Mouse (Mus musculus): ENCODE measurements around the gene Gm20716. TPM values are rescaled to one million over a fixed set of nuclear protein-coding genes. Genes with fewer than 3 reads are reported as not detected.

Gene Gm20716
- total RNA-seq (2021) = 10 to 100 TPM; 10.2 to 13.0 TPM
- long read RNA-seq, experiment 1, partial matches to known transcripts = 0 of 3 reads
- long read RNA-seq, experiment 1, other reads (novel, unspliced or antisense) = 3 of 3 reads
- long read RNA-seq, experiment 2, partial matches to known transcripts = 0 of 2 reads
- long read RNA-seq, experiment 2, other reads (novel, unspliced or antisense) = 2 of 2 reads

DNA sequence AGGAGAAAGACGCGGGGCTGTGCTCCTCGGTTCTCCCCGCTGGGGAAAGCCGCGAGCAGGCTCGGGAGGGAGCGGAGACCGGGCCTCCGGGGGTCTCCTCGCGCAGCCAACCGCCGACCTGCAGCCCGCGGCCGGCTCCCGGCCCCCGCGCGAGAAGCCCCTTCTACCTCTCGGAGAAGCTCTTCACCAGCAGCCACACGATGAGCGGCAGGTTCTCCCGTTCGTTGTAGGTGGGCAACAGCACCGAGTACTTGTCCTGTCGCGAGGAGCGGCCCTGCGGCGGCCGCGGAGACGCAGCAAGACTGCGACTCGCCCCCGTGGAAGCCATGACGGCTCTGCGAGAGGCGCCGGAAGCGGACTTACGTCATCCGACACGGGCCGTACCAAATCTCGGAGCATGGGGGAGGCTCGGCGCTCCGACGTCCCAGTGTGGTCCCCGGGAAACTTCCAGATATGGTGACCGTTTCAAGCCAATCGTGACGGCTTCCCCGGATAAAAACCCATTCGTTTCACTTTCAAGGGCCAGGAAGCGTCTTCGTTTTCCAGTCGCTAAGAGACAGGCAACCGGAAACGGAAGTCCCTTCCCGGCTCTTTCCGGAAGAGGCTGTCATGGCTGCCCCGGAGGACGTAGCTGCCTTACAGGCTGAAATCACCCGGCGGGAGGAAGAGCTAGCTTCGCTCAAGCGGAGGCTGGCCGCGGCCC is at the start of gene Gm20716, which contains the start of the genes Dpm1 and Mocs3:
TSS of gene Gm20716 (minus strand) at position 339 of the 703 bp plus-strand sequence.
TSS of gene Dpm1 (minus strand) at position 566 of the 703 bp plus-strand sequence.
TSS of gene Mocs3 (plus strand) at position 597 of the 703 bp plus-strand sequence.
- DNase-seq = peak; percentile 84
- intact Hi-C loops (cut with DNase I; ENCODE audit: low total_unique reads) = no loop called here

DNA sequence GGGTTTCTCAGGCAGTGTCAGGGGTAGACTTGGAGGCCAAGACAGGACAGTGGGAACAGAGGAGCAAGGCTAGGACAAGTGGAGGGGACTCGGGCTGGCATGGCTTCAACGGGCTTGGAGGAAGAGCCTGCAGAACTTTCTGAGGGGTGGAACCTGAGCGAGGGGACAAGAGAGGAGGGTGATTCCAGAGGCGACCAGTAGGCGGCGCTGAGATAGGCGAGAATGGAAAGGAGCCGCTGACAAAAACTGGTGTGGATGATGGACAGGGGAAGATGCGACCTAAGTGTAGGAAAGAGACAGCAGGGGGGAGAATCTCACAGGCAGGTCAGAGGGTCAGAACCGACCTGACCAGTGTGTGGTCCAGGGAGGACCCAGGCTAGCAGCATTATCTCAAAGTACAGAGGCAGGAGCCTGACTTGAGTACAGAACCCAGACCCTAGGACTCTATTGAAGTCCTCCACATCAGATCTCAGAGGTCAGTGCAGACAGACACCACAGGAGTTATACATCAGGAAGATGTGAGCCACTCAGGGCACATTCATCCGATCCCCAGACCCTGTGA is 44.3 kb upstream of the Gm20716 start:
- peak; percentile 67 for DNase-seq
- intact Hi-C loops (cut with DNase I; ENCODE audit: low total_unique reads) = loop anchor here (2.0 to 10.0 kb wide), 3 partner anchors 153 to 370 kb away; no protein-coding TSS in a partner anchor

DNA sequence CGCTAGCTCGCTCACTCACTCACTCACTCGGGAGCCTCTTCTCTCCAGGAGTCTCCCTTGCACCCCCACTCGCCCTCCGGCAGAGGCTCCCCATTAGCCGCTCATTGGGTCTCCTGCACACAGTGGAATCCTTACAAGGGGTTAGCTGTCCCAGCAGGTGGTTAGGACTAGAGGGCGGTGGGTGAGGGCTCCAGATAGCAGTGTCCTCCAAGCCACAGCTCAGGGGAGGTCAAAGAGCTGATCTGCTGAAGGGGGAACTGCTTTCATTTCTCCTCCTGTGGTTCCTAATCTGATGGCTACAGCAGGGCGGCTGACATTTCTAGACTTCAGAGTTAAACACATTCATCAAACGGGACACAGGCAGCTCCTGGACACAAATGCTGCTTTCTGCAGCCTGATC is 43.2 kb upstream of the Gm20716 start:
- DNase-seq = no peak
- intact Hi-C loops (cut with DNase I; ENCODE audit: low total_unique reads) = loop anchor here (5.0 to 10.0 kb wide), 2 partner anchors 154 to 371 kb away; no protein-coding TSS in a partner anchor

DNA sequence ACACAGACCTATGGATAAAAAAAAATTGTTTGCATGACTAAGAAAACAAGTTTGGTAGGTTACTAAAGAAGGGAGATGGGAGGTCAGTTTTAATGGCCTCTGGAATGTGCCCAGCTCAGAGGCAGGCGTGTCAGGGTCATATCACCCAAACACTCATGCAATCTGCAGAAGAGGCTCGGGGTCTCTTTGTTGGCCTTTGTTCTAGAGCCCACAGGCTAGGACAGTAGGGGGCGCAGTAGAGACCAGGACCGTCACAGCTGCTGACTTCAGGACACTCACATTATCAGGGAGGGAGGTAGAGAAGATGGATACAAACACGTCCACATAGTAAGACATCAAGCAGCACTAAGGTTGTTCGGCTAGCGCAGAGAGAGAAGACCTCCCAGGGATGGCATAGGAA is 37.9 kb upstream of the Gm20716 start:
- DNase-seq = no peak
- intact Hi-C loops (cut with DNase I; ENCODE audit: low total_unique reads) = no loop called here

DNA sequence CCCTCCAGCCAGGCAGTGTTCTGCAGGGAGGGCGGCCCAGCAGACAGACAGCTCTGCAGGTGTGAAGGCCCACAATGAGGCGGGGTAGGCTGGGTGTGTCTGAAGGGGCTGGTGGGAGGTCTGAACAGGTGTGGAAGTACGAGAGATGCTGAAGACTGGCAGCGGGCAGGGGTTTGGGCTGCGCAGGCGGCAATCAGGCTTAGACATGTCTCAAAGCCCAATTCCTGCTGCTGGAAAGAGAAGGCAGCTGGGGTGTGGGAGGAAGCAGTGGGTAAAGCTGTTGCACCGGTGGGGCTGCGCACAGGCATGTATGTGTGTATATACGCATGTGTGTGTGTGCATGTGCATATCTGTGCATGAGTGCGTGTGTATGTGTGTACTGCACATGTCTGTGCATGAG is 30.7 kb upstream of the Gm20716 start:
- DNase-seq = no peak
- intact Hi-C loops (cut with DNase I; ENCODE audit: low total_unique reads) = no loop called here

DNA sequence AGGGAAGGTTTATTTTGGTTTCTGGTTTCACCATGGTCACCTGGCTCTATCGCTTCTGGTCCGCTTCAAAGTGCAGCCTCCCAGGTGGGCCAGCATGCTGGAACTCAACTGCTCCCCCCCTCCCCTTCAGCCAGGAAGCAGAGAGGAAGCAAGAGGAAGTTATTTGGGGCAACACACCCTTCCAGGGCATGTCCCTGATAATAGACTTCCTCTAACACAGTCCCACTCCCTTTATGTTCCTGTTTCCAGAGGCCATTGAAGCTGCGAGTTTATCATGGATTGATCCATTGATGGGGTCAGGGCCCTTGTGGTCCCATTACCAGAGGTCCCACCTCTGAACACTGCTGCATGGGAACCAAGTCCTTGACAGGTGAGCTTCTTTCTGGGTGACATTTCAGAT is 30.0 kb upstream of the Gm20716 start:
- intact Hi-C loops (cut with DNase I; ENCODE audit: low total_unique reads) = no loop called here
- no peak for DNase-seq

DNA sequence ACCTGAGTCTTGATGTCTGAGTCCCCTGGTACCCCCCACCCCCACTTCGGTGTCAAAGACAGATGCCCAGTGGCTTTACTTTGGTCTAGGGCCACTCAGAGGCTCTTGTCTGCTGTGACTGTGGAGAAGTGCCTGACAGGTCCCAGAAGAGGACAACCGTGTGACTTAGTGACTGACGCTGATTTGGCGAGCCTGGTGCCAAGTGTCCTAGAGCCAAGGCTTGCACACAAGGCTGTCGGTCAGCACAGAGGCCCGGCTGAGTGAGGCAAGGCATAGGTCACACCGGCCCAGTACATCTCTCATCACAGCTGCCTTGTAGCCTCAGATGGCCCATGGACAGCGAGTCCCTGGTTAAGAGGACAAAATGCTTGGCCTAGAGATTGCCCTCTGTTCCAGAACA is 28.9 kb upstream of the Gm20716 start:
- intact Hi-C loops (cut with DNase I; ENCODE audit: low total_unique reads) = loop anchor here (10.0 kb wide), 1 partner anchor 376 kb away; no protein-coding TSS in a partner anchor
- DNase-seq = no peak

DNA sequence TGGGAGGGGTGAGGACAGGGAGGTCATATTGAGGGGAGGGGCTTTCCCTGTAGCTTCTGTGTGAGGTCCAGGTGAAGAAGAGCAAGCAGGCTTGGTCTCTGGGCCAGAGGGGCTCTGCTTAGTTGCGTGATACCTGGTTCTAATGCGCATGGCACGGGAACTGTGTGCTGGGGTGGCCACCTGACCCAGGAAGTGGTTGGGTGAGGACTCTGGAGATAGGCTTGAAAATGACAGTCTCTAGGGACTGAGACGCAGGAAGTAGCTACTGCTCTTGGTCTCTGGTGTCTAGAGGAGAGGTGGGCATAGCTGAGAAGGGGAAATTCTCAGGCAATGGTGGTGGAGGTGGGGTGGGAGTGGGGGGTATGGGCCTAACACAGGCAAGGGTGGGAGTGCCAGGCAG is 27.0 kb upstream of the Gm20716 start:
- DNase-seq = no peak
- intact Hi-C loops (cut with DNase I; ENCODE audit: low total_unique reads) = loop anchor here (10.0 kb wide), 1 partner anchor 378 kb away; no protein-coding TSS in a partner anchor

DNA sequence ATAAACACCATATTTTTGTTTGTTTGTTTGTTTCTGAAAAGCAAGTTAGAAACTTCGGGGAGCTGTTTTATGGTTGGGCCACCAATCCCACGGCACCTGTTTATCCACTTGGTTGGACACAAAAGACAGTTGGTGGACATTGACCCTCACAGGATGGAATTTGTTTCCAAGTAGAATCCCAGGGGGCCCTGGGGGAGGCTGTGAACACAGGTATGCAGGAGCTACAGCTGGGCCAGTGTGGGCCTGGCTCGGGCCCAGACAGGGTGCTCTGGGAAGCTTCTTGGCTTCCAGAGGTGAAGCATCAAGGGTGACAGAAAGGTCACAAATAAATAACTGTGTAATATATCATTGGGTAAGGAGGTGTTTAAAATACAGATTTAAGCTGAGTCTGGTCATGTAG is 26.3 kb upstream of the Gm20716 start:
- intact Hi-C loops (cut with DNase I; ENCODE audit: low total_unique reads) = loop anchor here (10.0 kb wide), 1 partner anchor 378 kb away; no protein-coding TSS in a partner anchor
- DNase-seq = no peak

DNA sequence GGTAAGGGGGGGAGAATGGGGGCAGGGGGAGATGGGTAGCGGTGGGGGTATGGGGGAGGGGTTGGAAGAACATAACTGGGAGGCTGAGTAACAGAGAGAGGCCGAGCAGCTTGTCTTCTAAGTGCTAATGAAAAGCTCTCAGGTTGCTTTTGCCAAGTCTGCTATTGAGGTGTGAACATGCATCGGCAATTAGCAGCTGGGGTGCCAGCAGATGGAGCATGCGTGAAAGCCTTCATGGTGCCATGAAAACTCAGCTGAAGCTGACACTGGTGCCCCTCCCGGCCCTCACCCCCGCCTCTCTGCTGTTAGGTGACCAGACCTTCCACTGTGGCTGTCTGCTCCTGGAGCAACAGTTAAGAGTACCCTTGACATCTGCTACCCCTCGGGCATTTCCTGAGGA is 23.7 kb upstream of the Gm20716 start:
- intact Hi-C loops (cut with DNase I; ENCODE audit: low total_unique reads) = loop anchor here (10.0 kb wide), 1 partner anchor 381 kb away; no protein-coding TSS in a partner anchor
- no peak for DNase-seq

DNA sequence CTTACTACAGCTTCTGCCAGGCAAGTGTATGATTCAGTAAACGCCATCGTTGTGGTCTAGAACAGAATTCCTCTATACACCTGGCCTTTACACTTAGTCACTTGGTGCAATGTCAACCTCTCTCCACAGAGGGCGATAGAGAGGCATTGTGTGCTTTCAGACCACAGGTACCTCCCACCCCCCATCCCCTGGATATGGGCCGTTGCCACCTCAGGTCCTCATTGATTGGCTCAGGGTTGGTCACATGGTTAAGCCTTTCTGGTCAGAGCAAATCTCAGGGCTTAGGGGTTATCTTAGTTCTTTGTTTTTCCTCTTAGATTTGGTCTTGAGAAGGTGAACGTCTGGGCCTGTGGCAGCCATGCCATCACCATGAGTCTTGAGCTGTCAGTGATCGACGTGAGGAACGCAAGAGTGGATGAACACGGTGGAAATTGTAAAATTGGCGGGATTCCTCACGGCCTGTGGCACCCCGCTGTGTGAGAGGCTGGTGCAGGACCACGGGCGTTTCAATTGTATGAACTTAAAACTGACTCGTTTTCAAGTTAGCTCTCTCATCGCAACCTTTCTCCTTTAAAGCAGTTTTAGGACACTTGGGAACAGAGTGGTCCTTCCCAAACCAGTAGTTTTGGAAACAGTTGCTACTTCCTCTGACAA is 22.6 kb upstream of the Gm20716 start:
- DNase-seq = no peak

DNA sequence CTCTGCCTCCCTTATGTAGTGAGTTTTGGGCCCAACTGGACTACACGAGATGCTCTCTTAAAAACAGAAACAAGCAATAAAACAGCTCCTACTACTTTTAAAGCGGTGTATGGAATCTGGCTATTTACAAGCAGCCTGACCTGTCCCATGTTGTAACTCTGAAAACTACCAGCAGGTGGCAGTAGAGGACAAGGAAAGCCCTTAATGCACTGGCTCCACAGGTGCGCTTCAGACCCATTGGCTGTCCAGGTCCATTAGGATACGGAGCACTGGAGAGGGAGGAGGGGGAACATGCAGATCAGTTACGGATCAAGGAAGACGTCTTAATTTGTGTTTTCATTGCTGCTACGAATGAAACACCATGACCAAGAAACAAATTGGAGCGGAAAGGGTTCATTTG is 20.1 kb upstream of the Gm20716 start:
- DNase-seq = peak; percentile 68
- intact Hi-C loops (cut with DNase I; ENCODE audit: low total_unique reads) = loop anchor here (10.0 kb wide), 1 partner anchor 385 kb away; no protein-coding TSS in a partner anchor

More for the DNA sequence above, 22.6 kb upstream of the Gm20716 start:
- intact Hi-C loops (cut with DNase I; ENCODE audit: low total_unique reads) = loop anchor here (10.0 kb wide), 1 partner anchor 382 kb away; no protein-coding TSS in a partner anchor

DNA sequence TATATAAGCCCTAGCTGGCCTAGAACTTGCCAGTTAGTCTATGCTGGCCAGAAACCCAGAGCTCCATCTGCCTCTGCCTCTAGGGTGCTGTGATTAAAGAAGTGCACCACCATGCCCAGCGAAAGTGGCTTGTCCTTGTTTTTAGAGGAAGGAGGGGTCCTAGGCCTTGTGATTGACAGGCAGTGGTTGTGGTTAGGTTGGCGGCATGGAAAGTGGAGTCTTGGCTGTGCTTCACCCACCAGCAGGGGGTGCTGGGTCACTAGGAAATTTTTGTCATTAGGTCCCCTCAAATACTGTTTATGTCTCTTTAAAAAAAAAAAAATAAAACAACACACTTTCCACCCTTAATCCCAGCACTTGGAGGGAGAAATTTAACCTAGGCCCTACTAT is 18.7 kb upstream of the Gm20716 start:
- intact Hi-C loops (cut with DNase I; ENCODE audit: low total_unique reads) = no loop called here

DNA sequence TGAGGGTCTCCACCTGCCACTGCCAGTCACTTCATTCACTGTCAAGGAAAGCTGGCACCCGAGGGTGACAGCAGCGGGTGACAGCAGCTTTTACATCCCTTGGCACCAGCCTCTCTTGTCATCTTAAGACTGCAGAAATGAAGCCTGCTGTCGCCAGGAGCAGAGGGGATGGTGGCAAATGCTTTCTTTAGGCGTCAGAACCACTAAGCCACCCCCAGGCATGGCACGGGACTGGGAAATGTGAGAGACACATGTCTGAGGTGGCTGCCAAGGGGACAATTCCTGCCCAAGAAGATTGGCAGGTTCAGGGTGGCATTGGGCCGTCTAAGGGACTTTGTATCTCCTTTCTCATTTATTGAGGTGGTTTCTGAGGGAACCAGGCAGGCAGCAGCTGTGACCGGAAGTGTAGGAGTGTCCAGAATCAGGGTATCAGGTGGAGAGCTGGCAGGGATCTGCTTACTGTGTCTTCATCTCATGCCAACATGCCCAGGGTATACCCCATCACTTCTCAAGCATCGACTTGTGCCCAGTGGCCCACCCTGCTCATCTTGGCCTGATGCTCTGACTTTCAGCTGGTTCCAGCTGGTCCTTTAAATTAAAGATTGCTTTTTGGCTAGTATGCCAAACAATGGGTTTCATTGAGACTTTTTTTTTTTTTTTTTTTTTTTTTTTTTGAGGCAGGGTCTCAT is 18.1 kb upstream of the Gm20716 start:
- intact Hi-C loops (cut with DNase I; ENCODE audit: low total_unique reads) = no loop called here
- no peak for DNase-seq

More for the DNA sequence above, 18.7 kb upstream of the Gm20716 start:
- DNase-seq = no peak

DNA sequence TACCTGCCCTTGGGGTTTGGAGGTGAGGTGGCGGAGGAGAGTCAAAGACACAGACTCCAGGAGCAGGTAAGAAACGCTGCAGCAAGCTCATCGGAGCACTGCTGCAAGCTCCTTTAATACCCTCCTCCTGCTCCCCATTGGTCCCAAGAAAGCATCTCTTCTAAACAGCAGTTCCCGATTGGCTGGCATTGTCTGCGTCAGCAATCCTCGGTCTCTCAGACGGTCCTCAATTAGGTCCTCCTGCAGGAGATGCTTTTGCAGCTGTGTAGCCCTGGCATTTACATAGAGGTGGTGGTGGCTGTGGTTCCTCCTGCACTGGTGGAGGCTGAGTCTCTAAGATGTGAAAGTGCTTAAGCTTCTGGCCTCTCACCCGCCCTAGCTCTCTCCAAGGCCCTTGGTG is 15.4 kb upstream of the Gm20716 start:
- intact Hi-C loops (cut with DNase I; ENCODE audit: low total_unique reads) = no loop called here

DNA sequence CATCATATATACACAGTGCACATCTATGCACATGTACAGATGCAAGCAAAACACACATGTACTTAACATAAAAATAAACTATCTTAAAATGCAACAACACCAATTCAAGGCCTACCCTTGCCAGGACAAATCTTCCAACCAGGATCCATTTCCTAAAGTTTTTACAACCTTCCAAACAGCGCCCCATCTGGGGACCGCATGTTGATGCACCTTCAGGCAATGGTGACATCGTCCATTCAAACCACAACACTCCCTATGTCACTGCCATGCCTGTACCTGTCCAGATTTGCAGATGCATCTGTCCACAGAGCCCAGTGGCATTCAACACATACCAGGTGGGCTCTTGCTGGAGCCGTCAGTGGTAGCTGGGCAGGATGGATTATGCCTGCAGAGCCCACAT is 13.1 kb upstream of the Gm20716 start:
- intact Hi-C loops (cut with DNase I; ENCODE audit: low total_unique reads) = no loop called here
- DNase-seq = no peak

More for the DNA sequence above, 15.4 kb upstream of the Gm20716 start:
- DNase-seq = no peak

DNA sequence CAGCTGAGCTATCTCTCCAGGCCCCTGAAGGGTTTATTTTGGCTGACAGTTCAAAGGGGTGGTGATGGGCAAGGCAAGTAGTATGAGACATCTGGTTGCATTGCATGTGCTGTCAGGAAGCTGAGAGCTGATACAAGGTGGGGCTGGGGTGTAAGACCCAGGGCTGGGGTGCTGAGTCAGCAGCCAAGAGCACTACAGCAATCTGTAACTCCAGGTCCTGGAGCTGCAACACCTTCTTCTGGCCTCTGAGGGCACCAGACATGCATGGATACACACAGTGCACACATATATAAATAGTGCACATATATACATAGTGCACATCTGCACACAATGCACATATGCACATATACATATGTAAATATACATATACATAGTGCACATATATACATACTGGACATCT is 12.7 kb upstream of the Gm20716 start:
- DNase-seq = no peak
- intact Hi-C loops (cut with DNase I; ENCODE audit: low total_unique reads) = no loop called here

DNA sequence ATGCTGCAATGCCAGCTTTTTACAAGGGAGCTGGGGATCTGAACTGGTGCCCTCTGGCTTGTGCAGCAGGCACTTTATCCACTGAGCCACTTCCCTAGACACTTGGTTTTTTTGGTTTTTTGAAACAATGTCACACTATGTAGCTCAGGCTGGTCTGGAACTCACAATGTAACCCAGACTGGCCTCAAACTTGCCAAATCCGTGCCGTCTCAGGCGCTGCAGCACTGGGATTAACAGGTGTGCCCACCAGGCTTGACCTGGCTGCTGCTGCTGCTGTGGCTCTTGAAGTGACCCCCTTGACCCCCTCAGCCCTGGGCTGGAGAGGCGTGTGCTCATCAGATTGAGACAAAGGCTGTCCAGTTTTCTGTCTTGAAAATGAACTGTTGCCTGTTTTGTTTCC is 8.2 kb upstream of the Gm20716 start:
- no peak for DNase-seq
- intact Hi-C loops (cut with DNase I; ENCODE audit: low total_unique reads) = no loop called here

DNA sequence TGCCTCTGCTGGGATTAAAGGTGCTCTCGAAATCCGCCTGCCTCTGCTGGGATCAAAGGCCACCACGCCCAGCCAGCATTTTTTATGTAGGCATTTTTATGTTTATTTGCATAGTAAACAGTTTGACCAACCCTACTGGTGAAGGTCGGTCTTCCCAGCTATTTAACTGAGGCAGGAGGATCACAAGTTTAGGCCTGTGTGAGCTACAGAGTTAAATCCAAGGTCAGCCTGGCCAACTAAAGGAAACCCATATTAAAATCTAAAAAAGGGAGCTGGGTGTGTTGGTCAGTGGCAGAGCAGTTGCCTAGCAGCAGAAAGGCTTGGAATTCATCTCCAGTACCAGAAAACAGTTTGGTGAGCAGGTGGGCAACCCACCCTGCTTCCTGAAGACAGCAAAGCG is 3.1 kb upstream of the Gm20716 start:
- no peak for DNase-seq
- intact Hi-C loops (cut with DNase I; ENCODE audit: low total_unique reads) = no loop called here
